Mouse (Mus musculus): Measurements from ENCODE around the gene Ttc28.

Gene Ttc28

DNA sequence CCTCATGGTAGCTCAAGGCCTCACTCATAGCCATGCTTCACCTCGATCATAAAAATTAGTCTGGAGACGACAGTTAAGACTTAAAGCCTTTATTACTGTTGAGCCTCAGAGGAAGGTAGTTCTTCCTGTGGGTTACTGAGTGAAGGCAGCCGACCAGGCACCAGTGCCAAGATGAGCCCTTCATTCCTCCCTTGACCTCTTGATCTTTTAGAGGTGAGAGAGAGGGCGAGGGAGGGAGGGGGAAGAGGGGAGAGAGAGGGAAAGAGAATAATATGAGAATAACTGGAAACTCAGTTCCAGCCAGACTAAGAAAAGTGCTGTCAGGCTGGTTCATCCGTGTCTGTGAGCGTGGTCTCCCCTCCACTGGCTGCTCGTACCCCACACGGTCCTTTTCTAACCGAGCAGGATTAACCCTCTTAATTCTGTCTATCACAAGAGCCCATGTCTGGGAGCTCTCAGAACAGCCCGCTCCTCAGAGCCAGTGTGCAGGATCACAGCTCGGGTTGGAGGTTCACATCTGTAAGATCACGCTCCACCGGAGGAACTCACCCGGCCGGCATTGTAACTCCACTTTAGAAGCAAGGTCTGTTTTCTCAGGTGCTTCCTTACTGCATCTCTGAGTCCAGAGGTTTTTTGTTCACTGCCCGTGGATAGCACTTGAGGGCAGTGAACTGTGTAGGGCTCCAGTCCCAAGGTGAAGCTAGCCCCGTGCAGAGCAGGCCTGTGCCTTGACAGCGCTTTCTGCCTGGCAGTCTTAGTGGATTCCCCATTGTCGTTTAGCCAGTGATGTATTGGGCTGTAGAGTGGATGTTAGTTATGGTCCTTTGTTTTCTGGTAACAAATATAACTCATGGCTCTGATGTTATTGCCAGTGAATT, 272.5 kb downstream of the Ttc28 start:
- TF ChIP-seq GATA4 (IDR thresholded peaks at IDR 0.05; ENCODE audit: insufficient replicate concordance, low read length): no peak

GRCm38 (mm10) chr5:111154586-111154985, 275.0 kb downstream of the Ttc28 start:
- no peak for TF ChIP-seq GATA4 (IDR thresholded peaks at IDR 0.05; ENCODE audit: insufficient replicate concordance, low read length)

DNA sequence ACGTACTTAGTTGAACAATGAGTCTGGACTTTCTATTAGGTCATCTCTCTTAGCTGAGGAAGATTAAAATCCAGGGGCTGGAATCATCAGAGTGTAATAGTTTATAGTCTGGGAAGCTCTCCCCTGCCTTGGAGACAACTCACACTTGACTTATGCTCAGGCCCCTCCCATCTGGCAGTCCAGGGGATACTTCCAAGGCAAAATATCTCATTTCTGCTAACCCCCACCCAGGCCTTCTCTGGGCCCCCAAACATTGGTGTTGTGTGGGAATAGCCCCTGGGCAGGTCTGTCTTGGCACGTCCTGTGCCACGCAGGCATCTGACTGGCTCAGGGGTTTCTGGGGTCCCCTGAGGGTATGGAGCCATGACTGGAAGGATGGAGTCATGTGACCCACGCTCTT, 275.7 kb downstream of the Ttc28 start:
- TF ChIP-seq GATA4 (IDR thresholded peaks at IDR 0.05; ENCODE audit: insufficient replicate concordance, low read length): no peak

GRCm38 (mm10) chr5:111155928-111156327, 276.3 kb downstream of the Ttc28 start:
- TF ChIP-seq GATA4 (IDR thresholded peaks at IDR 0.05; ENCODE audit: insufficient replicate concordance, low read length): no peak

- no peak for TF ChIP-seq GATA4 (IDR thresholded peaks at IDR 0.05; ENCODE audit: insufficient replicate concordance, low read length)
Observed at GRCm38 (mm10) chr5:111158266-111158665, 278.7 kb downstream of the Ttc28 start.

GRCm38 (mm10) chr5:111159628-111160321, 280.2 kb downstream of the Ttc28 start:
- no peak for TF ChIP-seq GATA4 (IDR thresholded peaks at IDR 0.05; ENCODE audit: insufficient replicate concordance, low read length)

- TF ChIP-seq GATA4 (IDR thresholded peaks at IDR 0.05; ENCODE audit: insufficient replicate concordance, low read length): no peak
Observed at GRCm38 (mm10) chr5:111161146-111161930, 281.7 kb downstream of the Ttc28 start.

- no peak for TF ChIP-seq GATA4 (IDR thresholded peaks at IDR 0.05; ENCODE audit: insufficient replicate concordance, low read length)
Observed at GRCm38 (mm10) chr5:111162857-111163256, 283.3 kb downstream of the Ttc28 start.

DNA sequence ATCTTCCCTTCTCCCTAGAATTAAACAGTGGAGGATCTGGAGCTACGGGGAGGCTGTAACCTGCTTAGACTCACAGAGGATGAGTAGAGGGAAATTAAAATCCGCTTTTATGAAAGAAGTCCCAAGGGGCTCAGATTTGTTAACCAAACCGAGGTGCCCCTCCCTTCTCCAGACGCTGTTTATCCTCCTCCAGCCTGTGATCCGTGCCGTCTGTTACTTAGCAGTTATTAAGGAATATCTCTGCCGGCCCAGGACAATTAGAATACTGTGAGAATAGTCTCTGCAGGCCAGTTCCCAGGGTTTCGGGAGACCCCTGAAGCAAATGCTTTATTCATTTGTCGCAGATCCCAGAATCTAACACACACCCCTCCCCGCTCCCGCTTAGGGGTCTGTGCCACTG, 283.8 kb downstream of the Ttc28 start:
- TF ChIP-seq GATA4 (IDR thresholded peaks at IDR 0.05; ENCODE audit: insufficient replicate concordance, low read length): no peak

DNA sequence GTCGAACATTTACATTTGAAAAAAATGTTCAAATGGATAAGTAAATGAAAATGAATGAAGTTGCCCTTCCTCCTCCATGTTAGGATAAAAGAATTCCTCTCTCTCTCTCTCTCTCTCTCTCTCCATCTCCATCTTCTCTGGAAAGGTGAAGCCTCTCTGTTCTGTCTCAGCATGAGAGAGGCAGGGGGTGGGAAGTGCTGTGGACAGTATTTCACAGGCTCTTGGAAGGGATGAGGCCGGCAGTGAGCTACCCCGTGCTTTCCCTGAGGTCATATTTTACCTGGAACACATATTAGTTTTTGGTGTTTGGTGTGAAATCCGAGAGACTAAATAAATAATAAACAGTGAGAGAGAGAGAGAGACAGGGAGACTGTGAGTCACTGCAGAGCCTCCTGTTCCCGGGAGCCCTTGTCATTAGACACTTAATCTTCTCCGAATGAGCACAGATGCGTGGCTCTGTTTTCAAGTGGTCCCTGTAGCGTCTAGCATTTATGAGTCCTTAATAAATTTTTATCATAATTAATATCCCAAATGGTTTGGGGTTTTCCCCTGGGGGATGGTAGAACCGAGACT, 284.8 kb downstream of the Ttc28 start:
- no peak for TF ChIP-seq GATA4 (IDR thresholded peaks at IDR 0.05; ENCODE audit: insufficient replicate concordance, low read length)

DNA sequence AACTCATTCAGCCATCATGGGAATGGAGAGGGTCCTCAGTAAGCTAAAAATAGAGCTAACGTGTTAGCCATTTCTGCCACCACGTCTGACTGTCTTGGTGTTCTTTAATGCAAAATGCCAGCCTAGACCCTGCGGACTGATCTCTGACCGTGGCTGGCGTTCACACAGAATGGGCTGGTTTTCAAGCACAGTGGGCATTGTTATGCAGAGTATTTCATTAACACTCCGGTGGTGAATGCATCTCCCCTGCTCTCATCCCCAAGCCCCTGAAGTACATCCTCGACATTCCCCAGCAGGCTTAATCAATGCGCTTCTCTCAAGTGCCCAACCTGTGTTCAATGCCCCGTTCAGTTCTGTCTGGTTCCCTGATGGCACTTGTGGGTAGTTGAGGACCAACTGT, 290.8 kb downstream of the Ttc28 start:
- TF ChIP-seq GATA4 (IDR thresholded peaks at IDR 0.05; ENCODE audit: insufficient replicate concordance, low read length): no peak

DNA sequence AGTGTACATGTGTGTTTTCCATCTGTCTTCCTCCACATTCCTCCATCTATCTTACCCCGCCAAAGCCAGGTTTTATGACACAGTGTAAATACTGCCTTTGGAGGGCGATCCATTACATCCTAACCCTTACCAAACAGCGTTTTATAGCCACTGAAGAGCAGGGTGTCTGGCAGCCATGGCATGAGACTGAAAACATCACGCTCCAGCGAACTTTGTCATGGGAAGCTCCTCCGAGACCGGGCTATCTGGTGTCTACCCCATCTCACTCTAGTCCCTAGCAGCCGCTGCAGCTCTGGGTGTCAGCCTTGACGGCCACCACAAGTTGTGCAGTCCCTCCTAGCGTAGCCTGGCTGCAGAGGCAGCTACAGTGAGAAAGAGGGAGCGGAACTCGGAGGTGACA, 295.8 kb downstream of the Ttc28 start:
- TF ChIP-seq GATA4 (IDR thresholded peaks at IDR 0.05; ENCODE audit: insufficient replicate concordance, low read length): no peak

GRCm38 (mm10) chr5:111175842-111176241, 296.2 kb downstream of the Ttc28 start:
- TF ChIP-seq GATA4 (IDR thresholded peaks at IDR 0.05; ENCODE audit: insufficient replicate concordance, low read length): no peak

DNA sequence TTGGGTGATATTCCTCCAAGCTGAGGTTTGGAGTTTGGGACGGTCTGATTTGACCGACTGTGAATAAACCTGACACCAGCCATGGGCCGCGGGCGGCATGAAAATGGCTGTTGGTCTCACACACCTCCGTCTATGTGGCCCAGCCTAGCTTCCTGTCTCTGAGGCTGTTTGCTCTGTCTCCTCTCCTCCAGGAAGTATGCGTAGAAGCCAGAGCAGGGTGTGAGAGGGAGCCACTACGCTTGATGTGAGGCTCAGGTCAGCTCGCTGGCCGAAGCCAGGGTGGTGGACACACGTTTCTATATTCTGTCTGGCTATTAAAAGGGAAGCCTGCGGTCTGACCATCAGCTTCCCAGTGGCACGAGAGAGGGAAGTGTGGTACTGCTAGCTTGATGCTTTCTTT, 296.8 kb downstream of the Ttc28 start:
- TF ChIP-seq GATA4 (IDR thresholded peaks at IDR 0.05; ENCODE audit: insufficient replicate concordance, low read length): no peak
